Mouse (Mus musculus) heart, embryonic 13.5 days (tissue): ENCODE results near the gene Mcrip2. TPM values are rescaled to one million over a fixed set of nuclear protein-coding genes. Genes with fewer than 3 reads are reported as not detected.
"Not testable (repeated sequence)": the region's sequence is repeated elsewhere in the genome, so short reads cannot be mapped to it uniquely, and the experiment has no call there.

Source experiments
- ATAC-seq: fragments of 200-750 bp; cut with Nextera tagmentation; 2 replicates; pipeline ENCODE4 v1.8.0; 2017; ENCODE audit warnings: moderate TSS enrichment; ENCODE audit not compliant: insufficient number of reproducible peaks, low FRiP score, low TSS enrichment; ENCODE audit errors: extremely low read depth
- H3K27ac ChIP-seq: fragments of 300-500 bp; sonication (generic); replicated peaks from 2 replicates; pipeline ENCODE4 v1.5.1; 2015; ENCODE audit warnings: moderate library complexity, mild to moderate bottlenecking, inconsistent platforms
- H3K27me3 ChIP-seq: fragments of 300-500 bp; sonication (generic); replicated peaks from 2 replicates; pipeline ENCODE4 v1.6.1; 2015; ENCODE audit warnings: mild to moderate bottlenecking, inconsistent platforms
- H3K36me3 ChIP-seq: fragments of 300-500 bp; sonication (generic); 2 replicates; pipeline ENCODE4 v1.6.1; 2015; ENCODE audit warnings: mild to moderate bottlenecking, inconsistent platforms
- H3K4me1 ChIP-seq: fragments of 300-500 bp; sonication (generic); 2 replicates; pipeline ENCODE4 v1.6.1; 2015; ENCODE audit warnings: inconsistent platforms
- H3K4me2 ChIP-seq: fragments of 300-500 bp; sonication (generic); 2 replicates; pipeline ENCODE4 v1.6.1; 2015; ENCODE audit warnings: inconsistent platforms, mild to moderate bottlenecking, moderate library complexity
- H3K4me3 ChIP-seq: fragments of 300-500 bp; sonication (generic); 2 replicates; pipeline ENCODE4 v1.5.1; 2015; ENCODE audit warnings: moderate library complexity, mild to moderate bottlenecking, inconsistent platforms
- H3K9ac ChIP-seq: fragments of 300-500 bp; sonication (generic); 2 replicates; pipeline ENCODE4 v1.6.1; 2015; ENCODE audit warnings: inconsistent platforms, mild to moderate bottlenecking, moderate library complexity
- H3K9me3 ChIP-seq: fragments of 300-500 bp; sonication (generic); 2 replicates; pipeline ENCODE4 v1.6.1; 2016; ENCODE audit warnings: inconsistent platforms
- WGBS: fragments of 180-500 bp; shearing (Covaris S2); methylation state at CpG from one replicate; pipeline ENCODE4 v1.1.7; 2015; ENCODE audit warnings: mixed read lengths; 5-methylcytosine and 5-hydroxymethylcytosine counted together
- polyA plus RNA-seq: library from polyadenylated mRNA; unstranded; fragments of >200 nt; fragmentation: Nextera tagmentation; extraction: Ambion mirVana; gene quantifications from 2 replicates; pipeline ENCODE4 v1.2.1, GENCODE M21; 2015

Mcrip2 gene
- polyA plus RNA-seq, 1 experiment from 2014 or later, result 159 TPM

- peaks cover 11% of the 10 kb centered on the region for H3K36me3 ChIP-seq
- 71% methylated on average over 11 of the region's 11 CpGs for WGBS
- no peak for ATAC-seq
- peaks cover 31% of the 10 kb centered on the region for H3K4me1 ChIP-seq
- peak overlapping the region; percentile 95 for H3K4me2 ChIP-seq
- H3K4me3 ChIP-seq, result peak overlapping the region; percentile 64
- no peaks in the 10 kb centered on the region for H3K9me3 ChIP-seq
- H3K9ac ChIP-seq, result peak overlapping the region; percentile 84
- H3K27ac ChIP-seq, result peak overlapping the region; percentile 95
- H3K27me3 ChIP-seq, result no peaks in the 10 kb centered on the region
Measured at GRCm38 (mm10) chr17:25873405-25874147, 5.0 kb upstream of the Mcrip2 start.

GRCm38 (mm10) chr17:25872676-25873075, 4.1 kb upstream of the Mcrip2 start:
- Histone ChIP-seq H3K4me2 (no peak overlapping the region), H3K4me1 (peaks cover 36% of the 10 kb centered on the region), H3K36me3 (peaks cover 2% of the 10 kb centered on the region), H3K27me3 (no peaks in the 10 kb centered on the region), H3K9ac (no peak overlapping the region), H3K9me3 (no peaks in the 10 kb centered on the region), H3K27ac (no peak overlapping the region), H3K4me3 (no peak overlapping the region)
- no peak for ATAC-seq
- WGBS, result 73% methylated on average over 3 of the region's 3 CpGs

- H3K4me3 ChIP-seq, H3K9me3 ChIP-seq, ATAC-seq, H3K36me3 ChIP-seq, H3K9ac ChIP-seq, H3K27me3 ChIP-seq, H3K27ac ChIP-seq, H3K4me2 ChIP-seq: not testable (repeated sequence)
- H3K4me1 ChIP-seq, result peaks cover 41% of the 10 kb centered on the region
Measured at GRCm38 (mm10) chr17:25871566-25871965, 3.0 kb upstream of the Mcrip2 start.

- no peak for ATAC-seq
- Histone ChIP-seq H3K4me1 (peaks cover 41% of the 10 kb centered on the region), H3K9ac (no peak overlapping the region), H3K27me3 (no peaks in the 10 kb centered on the region), H3K36me3 (peaks cover 5% of the 10 kb centered on the region), H3K9me3 (no peaks in the 10 kb centered on the region), H3K4me3 (no peak overlapping the region), H3K4me2 (no peak overlapping the region), H3K27ac (no peak overlapping the region)
- 76% methylated on average over 2 of the region's 2 CpGs for WGBS
Measured at GRCm38 (mm10) chr17:25869954-25870353, 1.4 kb upstream of the Mcrip2 start.

- H3K4me3 ChIP-seq, result no peak overlapping the region
- no peaks in the 10 kb centered on the region for H3K9me3 ChIP-seq
- H3K4me1 ChIP-seq, result peaks cover 39% of the 10 kb centered on the region
- H3K36me3 ChIP-seq, result peaks cover 10% of the 10 kb centered on the region
- WGBS, result 83% methylated on average over 8 of the region's 8 CpGs
- H3K9ac ChIP-seq, result no peak overlapping the region
- H3K4me2 ChIP-seq, result no peak overlapping the region
- H3K27me3 ChIP-seq, result no peaks in the 10 kb centered on the region
- ATAC-seq, result no peak
- H3K27ac ChIP-seq, result no peak overlapping the region
Measured at GRCm38 (mm10) chr17:25869498-25869897, 934 bp upstream of the Mcrip2 start.

- Histone ChIP-seq H3K4me1 (peaks cover 31% of the 10 kb centered on the region), H3K36me3 (peaks cover 22% of the 10 kb centered on the region), H3K4me2 (peak overlapping the region; percentile 77), H3K9me3 (no peaks in the 10 kb centered on the region), H3K27ac (peak overlapping the region; percentile 93), H3K9ac (peak overlapping the region; percentile 93), H3K27me3 (no peaks in the 10 kb centered on the region), H3K4me3 (peak overlapping the region; percentile 76)
- under 1% methylated on average over 42 of the region's 42 CpGs for WGBS
- no peak; the same call in 1 of the 2 replicates for ATAC-seq
Measured at GRCm38 (mm10) chr17:25867836-25868600, 546 bp downstream of the Mcrip2 start.

- Histone ChIP-seq H3K4me3 (peak overlapping the region; percentile 76), H3K27ac (peak overlapping the region; percentile 93), H3K4me1 (peaks cover 31% of the 10 kb centered on the region), H3K27me3 (no peaks in the 10 kb centered on the region), H3K36me3 (peaks cover 28% of the 10 kb centered on the region), H3K4me2 (peak overlapping the region; percentile 77), H3K9me3 (no peaks in the 10 kb centered on the region), H3K9ac (peak overlapping the region; percentile 93)
- WGBS, result 12% methylated on average over 7 of the region's 7 CpGs
- ATAC-seq, result no peak
Measured at GRCm38 (mm10) chr17:25867509-25867835, 1.1 kb downstream of the Mcrip2 start.

- Histone ChIP-seq H3K36me3 (peaks cover 28% of the 10 kb centered on the region), H3K27ac (no peak overlapping the region), H3K27me3 (no peaks in the 10 kb centered on the region), H3K4me3 (peak overlapping the region; percentile 76), H3K4me2 (peak overlapping the region; percentile 77), H3K9me3 (no peaks in the 10 kb centered on the region), H3K4me1 (peaks cover 39% of the 10 kb centered on the region), H3K9ac (peak overlapping the region; percentile 93; the same call in 1 of the 2 replicates)
- 95% methylated on average over 3 of the region's 3 CpGs for WGBS
- ATAC-seq, result no peak
Measured at GRCm38 (mm10) chr17:25866172-25866571, 2.4 kb downstream of the Mcrip2 start.

- H3K9ac ChIP-seq, result 0 out of 2 replicates have a peak overlapping the region, but pooled peaks have one; percentile 1
- H3K4me2 ChIP-seq, result no peak overlapping the region
- H3K27me3 ChIP-seq, result no peaks in the 10 kb centered on the region
- no peak overlapping the region for H3K4me3 ChIP-seq
- H3K27ac ChIP-seq, result no peak overlapping the region
- peaks cover 47% of the 10 kb centered on the region for H3K4me1 ChIP-seq
- WGBS, result 87% methylated on average over 11 of the region's 11 CpGs
- no peak for ATAC-seq
- H3K36me3 ChIP-seq, result peaks cover 28% of the 10 kb centered on the region
- no peaks in the 10 kb centered on the region for H3K9me3 ChIP-seq
Measured at GRCm38 (mm10) chr17:25865288-25865687, 3.3 kb downstream of the Mcrip2 start.

GRCm38 (mm10) chr17:25864311-25864710, 4.3 kb downstream of the Mcrip2 start:
- no peak overlapping the region for H3K4me3 ChIP-seq
- no peak overlapping the region for H3K4me2 ChIP-seq
- ATAC-seq, result no peak
- no peak overlapping the region for H3K27ac ChIP-seq
- H3K9ac ChIP-seq, result no peak overlapping the region
- WGBS, result 89% methylated on average over 14 of the region's 14 CpGs
- H3K27me3 ChIP-seq, result no peaks in the 10 kb centered on the region
- peaks cover 47% of the 10 kb centered on the region for H3K4me1 ChIP-seq
- H3K36me3 ChIP-seq, result peaks cover 28% of the 10 kb centered on the region
- no peaks in the 10 kb centered on the region for H3K9me3 ChIP-seq

GRCm38 (mm10) chr17:25863681-25864080, 4.9 kb downstream of the Mcrip2 start:
- H3K9ac ChIP-seq, result no peak overlapping the region
- H3K27me3 ChIP-seq, result no peaks in the 10 kb centered on the region
- H3K27ac ChIP-seq, result no peak overlapping the region
- H3K4me1 ChIP-seq, result peaks cover 42% of the 10 kb centered on the region
- no peak overlapping the region for H3K4me3 ChIP-seq
- no peaks in the 10 kb centered on the region for H3K9me3 ChIP-seq
- ATAC-seq, result no peak
- H3K36me3 ChIP-seq, result peaks cover 28% of the 10 kb centered on the region
- 89% methylated on average over 6 of the region's 6 CpGs for WGBS
- H3K4me2 ChIP-seq, result no peak overlapping the region
